Mouse (Mus musculus): ENCODE measurements around the gene Efnb3. TPM values are rescaled to one million over a fixed set of nuclear protein-coding genes. Genes with fewer than 3 reads are reported as not detected.

The Efnb3 gene
- 165 and 178 TPM in 2 replicates for polyA plus RNA-seq (2015; fragmentation: Nextera tagmentation; extraction: Ambion mirVana)

- Histone ChIP-seq H3K9ac (ENCODE audit: low read depth, low read length) (peak within 1 kb of the TSS; percentile 98), H3K4me1 (ENCODE audit: control insufficient read depth, insufficient read depth, low read length) (peaks cover 44% of the 10 kb centered on the region), H3K4me2 (ENCODE audit: low read length) (peak within 1 kb of the TSS; percentile 87), H3K36me3 (ENCODE audit: control insufficient read depth, insufficient read depth, low read length) (no peaks in the 10 kb centered on the region), H3K27me3 (ENCODE audit: control insufficient read depth, insufficient read depth, low read depth, low read length) (no peaks in the 10 kb centered on the region), H3K27ac (ENCODE audit: low read length) (peak within 1 kb of the TSS; percentile 92), H3K9me3 (replicated peaks; ENCODE audit: control insufficient read depth, low read length, poor library complexity, severe bottlenecking) (no peaks in the 10 kb centered on the region), H3K4me3 (ENCODE audit: low read depth, low read length) (peak within 1 kb of the TSS; percentile 83)
- peak; percentile 57 for ATAC-seq
- whole genome bisulfite sequencing, result under 1% methylated on average over 55 of the region's 59 CpGs
These were observed at the start of gene Efnb3 for GRCm38 (mm10) chr11:69559851-69560765. Gene Efnb3 (minus strand): TSS chr11:69560205.

DNA sequence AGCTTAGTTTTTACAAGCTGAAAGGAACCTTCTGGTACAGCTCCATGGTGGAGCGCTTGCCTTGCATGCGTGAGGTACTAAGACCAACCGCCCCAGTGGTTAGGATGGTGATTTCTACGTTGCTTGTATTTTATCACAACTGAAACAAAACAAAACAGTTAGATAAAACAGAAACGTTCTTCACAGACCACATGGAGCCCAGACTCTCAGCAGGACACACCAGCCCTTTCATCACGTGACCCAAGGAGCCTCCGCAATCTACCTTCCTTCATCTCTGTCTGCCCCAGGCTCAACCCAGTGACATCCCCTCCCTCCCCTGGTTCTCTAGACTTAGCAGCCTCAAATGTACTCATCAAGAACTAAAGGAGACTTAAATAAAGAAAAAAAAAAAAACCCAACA, 49.4 kb upstream of the Efnb3 start:
- Histone ChIP-seq H3K4me2 (ENCODE audit: low read length) (no peak overlapping the region), H3K36me3 (ENCODE audit: control insufficient read depth, insufficient read depth, low read length) (no peaks in the 10 kb centered on the region), H3K9ac (ENCODE audit: low read depth, low read length) (no peak overlapping the region), H3K27ac (ENCODE audit: low read length) (no peak overlapping the region), H3K4me1 (ENCODE audit: control insufficient read depth, insufficient read depth, low read length) (peaks cover 10% of the 10 kb centered on the region; the same call in 1 of the 2 replicates), H3K27me3 (ENCODE audit: control insufficient read depth, insufficient read depth, low read depth, low read length) (no peaks in the 10 kb centered on the region), H3K9me3 (replicated peaks; ENCODE audit: control insufficient read depth, low read length, poor library complexity, severe bottlenecking) (no peaks in the 10 kb centered on the region), H3K4me3 (ENCODE audit: low read depth, low read length) (no peak overlapping the region)
- ATAC-seq, result no peak
- WGBS, result 63% methylated on average over 7 of the region's 7 CpGs

- Histone ChIP-seq H3K9ac (ENCODE audit: low read depth, low read length) (no peak overlapping the region), H3K4me2 (ENCODE audit: low read length) (no peak overlapping the region), H3K27ac (ENCODE audit: low read length) (no peak overlapping the region), H3K36me3 (ENCODE audit: control insufficient read depth, insufficient read depth, low read length) (no peaks in the 10 kb centered on the region), H3K9me3 (replicated peaks; ENCODE audit: control insufficient read depth, low read length, poor library complexity, severe bottlenecking) (no peaks in the 10 kb centered on the region), H3K27me3 (ENCODE audit: control insufficient read depth, insufficient read depth, low read depth, low read length) (no peaks in the 10 kb centered on the region), H3K4me3 (ENCODE audit: low read depth, low read length) (no peak overlapping the region), H3K4me1 (ENCODE audit: control insufficient read depth, insufficient read depth, low read length) (peaks cover 15% of the 10 kb centered on the region)
- no peak for ATAC-seq
- WGBS, result 90% methylated on average over 3 of the region's 3 CpGs
These were observed 48.5 kb upstream of the Efnb3 start for GRCm38 (mm10) chr11:69608525-69608924.

GRCm38 (mm10) chr11:69606832-69607231, 46.8 kb upstream of the Efnb3 start:
- ATAC-seq, result no peak
- H3K9ac ChIP-seq (ENCODE audit: low read depth, low read length), result no peak overlapping the region
- H3K9me3 ChIP-seq (replicated peaks; ENCODE audit: control insufficient read depth, low read length, poor library complexity, severe bottlenecking), result no peaks in the 10 kb centered on the region
- no peaks in the 10 kb centered on the region for H3K27me3 ChIP-seq (ENCODE audit: control insufficient read depth, insufficient read depth, low read depth, low read length)
- no peak overlapping the region for H3K4me3 ChIP-seq (ENCODE audit: low read depth, low read length)
- 83% methylated on average over 2 of the region's 2 CpGs for WGBS
- peaks cover 3% of the 10 kb centered on the region for H3K36me3 ChIP-seq (ENCODE audit: control insufficient read depth, insufficient read depth, low read length)
- peaks cover 17% of the 10 kb centered on the region for H3K4me1 ChIP-seq (ENCODE audit: control insufficient read depth, insufficient read depth, low read length)
- H3K27ac ChIP-seq (ENCODE audit: low read length), result no peak overlapping the region
- H3K4me2 ChIP-seq (ENCODE audit: low read length), result no peak overlapping the region

GRCm38 (mm10) chr11:69606491-69606795, 46.4 kb upstream of the Efnb3 start:
- Histone ChIP-seq H3K27ac (ENCODE audit: low read length) (peak overlapping the region; percentile 25; the same call in 1 of the 2 replicates), H3K9ac (ENCODE audit: low read depth, low read length) (peak overlapping the region; percentile 36; the same call in 1 of the 2 replicates)

GRCm38 (mm10) chr11:69605726-69606490, 45.9 kb upstream of the Efnb3 start, which contains the start of gene Atp1b2:
Gene Atp1b2 (minus strand): TSS chr11:69605942.
- Histone ChIP-seq H3K9me3 (replicated peaks; ENCODE audit: control insufficient read depth, low read length, poor library complexity, severe bottlenecking) (no peaks in the 10 kb centered on the region), H3K36me3 (ENCODE audit: control insufficient read depth, insufficient read depth, low read length) (peaks cover 7% of the 10 kb centered on the region), H3K27ac (ENCODE audit: low read length) (peak within 1 kb of the TSS; percentile 81), H3K27me3 (ENCODE audit: control insufficient read depth, insufficient read depth, low read depth, low read length) (no peaks in the 10 kb centered on the region), H3K4me2 (ENCODE audit: low read length) (peak within 1 kb of the TSS; percentile 76), H3K4me3 (ENCODE audit: low read depth, low read length) (peak within 1 kb of the TSS; percentile 73), H3K4me1 (ENCODE audit: control insufficient read depth, insufficient read depth, low read length) (peaks cover 17% of the 10 kb centered on the region), H3K9ac (ENCODE audit: low read depth, low read length) (peak within 1 kb of the TSS; percentile 89)
- 2% methylated on average over 31 of the region's 32 CpGs for WGBS
- ATAC-seq, result peak; percentile 92

More at GRCm38 (mm10) chr11:69606491-69606795, 46.4 kb upstream of the Efnb3 start:
- Histone ChIP-seq H3K36me3 (ENCODE audit: control insufficient read depth, insufficient read depth, low read length) (peaks cover 7% of the 10 kb centered on the region), H3K4me2 (ENCODE audit: low read length) (peak overlapping the region; percentile 76), H3K4me3 (ENCODE audit: low read depth, low read length) (peak overlapping the region; percentile 73), H3K4me1 (ENCODE audit: control insufficient read depth, insufficient read depth, low read length) (peaks cover 17% of the 10 kb centered on the region), H3K9me3 (replicated peaks; ENCODE audit: control insufficient read depth, low read length, poor library complexity, severe bottlenecking) (no peaks in the 10 kb centered on the region), H3K27me3 (ENCODE audit: control insufficient read depth, insufficient read depth, low read depth, low read length) (no peaks in the 10 kb centered on the region)
- ATAC-seq, result no peak
- WGBS, result 67% methylated on average over 2 of the region's 2 CpGs

DNA sequence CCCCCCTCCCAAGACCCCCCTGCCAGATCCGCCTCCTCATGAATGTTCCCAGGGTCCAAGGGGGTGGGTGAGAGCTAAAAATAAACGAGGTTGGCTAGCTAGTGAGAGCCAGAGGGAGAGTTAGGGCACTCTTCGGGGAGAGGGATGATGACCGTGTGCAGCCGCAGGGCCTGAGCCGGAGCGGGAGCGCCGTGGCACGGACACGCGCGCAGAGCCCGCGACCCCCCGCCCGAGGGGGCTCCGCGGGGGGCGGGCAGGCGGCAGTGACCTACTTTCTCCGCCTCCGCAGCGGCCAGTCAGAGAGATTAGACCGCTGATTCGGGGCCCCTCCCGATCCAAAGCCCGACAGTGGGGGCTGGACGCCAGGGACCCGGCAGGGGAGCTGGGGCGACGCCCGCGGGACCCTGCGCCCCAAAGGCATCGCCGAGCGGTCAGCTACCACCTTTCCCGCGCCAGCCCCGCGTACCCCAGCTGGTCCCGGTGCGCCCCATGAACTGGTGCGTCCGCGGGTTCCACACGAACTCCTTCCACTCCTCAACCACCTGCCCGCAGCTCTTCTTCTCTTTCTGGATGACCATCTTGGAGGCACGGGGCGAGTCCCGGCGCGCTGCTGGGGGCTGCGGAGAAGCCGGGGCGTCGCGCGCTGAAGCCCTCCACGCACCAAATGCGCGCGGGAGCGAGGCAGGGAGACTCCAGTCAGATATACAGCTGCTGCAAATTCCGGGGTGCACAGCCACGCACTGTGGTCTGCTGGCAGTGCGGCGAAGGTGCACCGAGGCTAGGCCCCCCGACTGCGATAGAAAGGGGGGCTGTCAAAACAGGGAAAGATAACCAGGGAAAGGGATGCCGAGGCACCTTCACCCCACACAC, 45.0 kb upstream of the Efnb3 start:
- Histone ChIP-seq H3K27ac (ENCODE audit: low read length) (peak overlapping the region; percentile 81), H3K4me2 (ENCODE audit: low read length) (peak overlapping the region; percentile 76), H3K9ac (ENCODE audit: low read depth, low read length) (peak overlapping the region; percentile 89), H3K4me1 (ENCODE audit: control insufficient read depth, insufficient read depth, low read length) (peaks cover 20% of the 10 kb centered on the region), H3K4me3 (ENCODE audit: low read depth, low read length) (peak overlapping the region; percentile 73), H3K27me3 (ENCODE audit: control insufficient read depth, insufficient read depth, low read depth, low read length) (no peaks in the 10 kb centered on the region), H3K9me3 (replicated peaks; ENCODE audit: control insufficient read depth, low read length, poor library complexity, severe bottlenecking) (no peaks in the 10 kb centered on the region), H3K36me3 (ENCODE audit: control insufficient read depth, insufficient read depth, low read length) (peaks cover 7% of the 10 kb centered on the region)
- peak; percentile 67 for ATAC-seq
- under 1% methylated on average over 63 of the region's 73 CpGs for WGBS

- 38% methylated on average over 3 of the region's 3 CpGs for WGBS
- peak overlapping the region; percentile 76 for H3K4me2 ChIP-seq (ENCODE audit: low read length)
- peaks cover 7% of the 10 kb centered on the region for H3K36me3 ChIP-seq (ENCODE audit: control insufficient read depth, insufficient read depth, low read length)
- H3K9ac ChIP-seq (ENCODE audit: low read depth, low read length), result peak overlapping the region; percentile 89
- H3K4me3 ChIP-seq (ENCODE audit: low read depth, low read length), result peak overlapping the region; percentile 73
- peak; percentile 30; the same call in 1 of the 2 replicates for ATAC-seq
- no peaks in the 10 kb centered on the region for H3K27me3 ChIP-seq (ENCODE audit: control insufficient read depth, insufficient read depth, low read depth, low read length)
- no peaks in the 10 kb centered on the region for H3K9me3 ChIP-seq (replicated peaks; ENCODE audit: control insufficient read depth, low read length, poor library complexity, severe bottlenecking)
- H3K4me1 ChIP-seq (ENCODE audit: control insufficient read depth, insufficient read depth, low read length), result peaks cover 21% of the 10 kb centered on the region
- peak overlapping the region; percentile 81 for H3K27ac ChIP-seq (ENCODE audit: low read length)
These were observed 44.3 kb upstream of the Efnb3 start for GRCm38 (mm10) chr11:69604347-69604746.

All from midbrain, embryonic 16.5 days (tissue).